Mouse (Mus musculus) megakaryocyte progenitor cell, adult 5-6 weeks (primary cell): ENCODE measurements around the gene Mog. TPM values are rescaled to one million over a fixed set of nuclear protein-coding genes. Genes with fewer than 3 reads are reported as not detected.
"Not testable (repeated sequence)": the region's sequence is repeated elsewhere in the genome, so short reads cannot be mapped to it uniquely, and the experiment has no call there.

Source experiments
- ATAC-seq: replicated peaks from 2 replicates; pipeline ENCODE4 v1.8.0; 2016; ENCODE audit warnings: mild to moderate bottlenecking, moderate TSS enrichment, inconsistent platforms; ENCODE audit not compliant: poor library complexity
- total RNA-seq, 2 experiments: library from RNA; stranded (forward) in 1 of 2; stranded (reverse) in 1 of 2; fragments of 157-497, 149-512 nt in 1 of 2; fragments of 200-1000 nt in 1 of 2; gene quantifications; 2 replicates each; pipeline versions ENCODE4 v1.2.3 to v1.2.4; 2015 to 2017

Mog gene
- total RNA-seq, 2 experiments from 2014 or later: not detected

- ATAC-seq: 0 out of 2 replicates have a peak, but pooled peaks have one; percentile 7
Observed at GRCm38 (mm10) chr17:37046312-37047112, 23.3 kb upstream of the Mog start.

GRCm38 (mm10) chr17:37045611-37046311 is 22.6 kb upstream of the Mog start, which contains the start of gene Gabbr1:
Gene Gabbr1, plus strand, starts transcription at chr17:37045966.
- ATAC-seq: peak; percentile 47

GRCm38 (mm10) chr17:37044651-37045244 is 21.6 kb upstream of the Mog start:
- ATAC-seq: peak; percentile 70

GRCm38 (mm10) chr17:37039127-37039894 is 16.1 kb upstream of the Mog start:
- no peak; the same call in 1 of the 2 replicates for ATAC-seq

- no peak for ATAC-seq
Observed at GRCm38 (mm10) chr17:37029162-37029561, 6.0 kb upstream of the Mog start.

GRCm38 (mm10) chr17:37028683-37029120 is 5.5 kb upstream of the Mog start:
- ATAC-seq: peak; percentile 97

GRCm38 (mm10) chr17:37028212-37028611 is 5.0 kb upstream of the Mog start:
- ATAC-seq: no peak

GRCm38 (mm10) chr17:37027486-37027885 is 4.3 kb upstream of the Mog start:
- ATAC-seq: no peak

GRCm38 (mm10) chr17:37026425-37026824 is 3.2 kb upstream of the Mog start:
- ATAC-seq: no peak

GRCm38 (mm10) chr17:37019242-37019641 is 4.0 kb downstream of the Mog start:
- not testable (repeated sequence) for ATAC-seq

- no peak for ATAC-seq
Observed at GRCm38 (mm10) chr17:37018328-37018727, 4.9 kb downstream of the Mog start.

GRCm38 (mm10) chr17:37016333-37016732 is 6.9 kb downstream of the Mog start:
- ATAC-seq: no peak

GRCm38 (mm10) chr17:37012141-37012540 is 11.1 kb downstream of the Mog start:
- ATAC-seq: no peak

- ATAC-seq: no peak
Observed at GRCm38 (mm10) chr17:37011719-37012118, 11.5 kb downstream of the Mog start.

GRCm38 (mm10) chr17:37009460-37010042 is 13.6 kb downstream of the Mog start:
- ATAC-seq: peak; percentile 95

GRCm38 (mm10) chr17:37008161-37008560 is 15.0 kb downstream of the Mog start:
- no peak for ATAC-seq

GRCm38 (mm10) chr17:37003366-37003765 is 19.8 kb downstream of the Mog start:
- no peak for ATAC-seq

- peak; percentile 74 for ATAC-seq
Observed at GRCm38 (mm10) chr17:37002364-37003330, 20.6 kb downstream of the Mog start.

- ATAC-seq: no peak
Observed at GRCm38 (mm10) chr17:37000863-37001262, 22.3 kb downstream of the Mog start, which contains the start of gene Zfp57. Gene Zfp57, plus strand, starts transcription at chr17:37001163.
